Mouse (Mus musculus): ENCODE measurements at regions not wholly inside any gene's neighbourhood (a gene's known extent, or its start where the extent isn't known, plus 50 kb on each side); places are given as distances from the start of the nearest gene placed in this dataset.
A peak's percentile ranks its signal among the peaks of the same experiment; 100 is the strongest.

DNA sequence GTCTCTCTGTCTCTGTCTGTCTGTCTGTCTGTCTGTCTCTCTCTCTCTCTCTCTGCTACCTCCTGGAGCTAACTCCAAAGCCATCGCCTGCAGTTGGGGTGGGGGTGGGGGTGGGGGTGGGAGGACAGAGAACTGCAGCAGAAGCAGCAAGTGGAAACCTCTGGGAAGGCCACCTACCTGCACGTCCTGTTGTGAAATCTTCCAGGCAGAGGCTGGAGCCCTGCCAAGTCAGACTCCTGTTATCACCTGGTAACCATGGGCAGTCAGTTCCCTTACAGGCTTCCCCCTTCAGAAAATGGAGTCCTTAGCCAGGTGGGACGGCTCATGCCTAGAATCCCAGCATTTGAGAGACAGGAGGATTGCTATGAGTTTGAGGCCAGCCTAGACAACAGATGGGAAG lies 361.8 kb downstream of the Bcor start:
- no peak for DNase-seq (ENCODE audit: low spot score)

DNA sequence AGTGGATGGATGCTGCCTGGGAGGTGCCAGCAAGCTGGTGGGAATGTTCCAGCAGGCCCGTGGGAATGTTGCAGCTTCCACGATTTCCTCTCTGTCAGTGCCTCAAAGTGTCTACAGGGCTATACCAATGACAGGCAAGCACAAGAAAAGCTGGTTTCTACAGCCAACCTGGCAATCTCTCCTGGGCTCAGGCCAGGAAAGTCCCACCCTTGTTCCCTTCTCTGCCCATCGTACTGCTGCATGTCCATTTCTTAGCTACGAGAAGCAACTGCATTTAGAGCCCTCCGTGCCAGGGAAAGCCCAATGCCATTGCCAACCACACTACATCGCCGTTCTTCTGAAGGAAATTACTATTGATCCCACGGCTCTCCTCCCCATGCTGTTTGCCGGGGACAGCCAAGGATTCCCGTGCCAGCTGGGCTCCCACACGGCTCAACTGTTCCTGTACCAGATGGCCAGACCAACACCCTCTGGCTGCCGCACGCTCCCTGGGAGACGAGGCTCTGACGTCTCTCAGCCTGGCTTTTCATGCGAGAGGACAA lies 359.7 kb downstream of the Bcor start:
- no peak for DNase-seq (ENCODE audit: low spot score)

DNA sequence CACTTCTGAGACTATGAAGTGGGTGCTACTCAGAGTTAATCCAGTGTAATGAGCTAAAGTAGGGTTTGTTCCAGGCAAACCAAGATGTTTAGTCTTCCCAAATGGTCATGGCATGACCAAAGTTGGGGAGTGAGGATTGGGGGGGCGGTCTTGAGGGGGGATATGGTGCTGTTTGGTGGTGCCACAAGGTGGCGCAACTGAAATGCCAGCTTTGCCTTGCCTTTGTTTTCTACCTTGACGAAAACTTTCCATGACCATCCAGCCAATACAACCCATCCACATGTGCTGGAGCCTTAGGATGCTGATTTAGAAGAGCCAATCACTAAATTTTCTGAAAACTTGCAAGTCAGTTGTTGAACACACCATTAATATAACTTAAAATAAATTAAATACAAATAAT lies 358.9 kb downstream of the Bcor start:
- DNase-seq (ENCODE audit: low spot score): no peak

DNA sequence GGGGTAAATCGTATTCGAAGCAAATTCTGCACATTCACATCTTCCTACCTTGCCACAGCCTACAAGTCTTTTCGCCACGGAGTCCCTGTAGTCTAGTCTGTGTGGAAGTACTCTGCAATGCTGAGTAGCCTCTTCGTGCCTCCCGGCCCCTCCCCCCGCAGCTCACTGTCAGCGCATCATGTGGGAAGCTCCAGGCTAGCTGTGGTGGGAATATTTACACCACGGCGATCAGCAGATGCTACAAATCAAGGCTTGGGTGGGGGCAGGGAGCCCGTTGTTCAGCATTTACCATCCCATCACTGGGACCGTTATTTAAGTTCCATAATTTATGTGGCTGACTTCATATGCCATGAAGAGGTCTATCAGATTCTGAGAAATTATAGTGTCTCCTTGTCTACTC lies 358.5 kb downstream of the Bcor start:
- no peak for DNase-seq (ENCODE audit: low spot score)

DNA sequence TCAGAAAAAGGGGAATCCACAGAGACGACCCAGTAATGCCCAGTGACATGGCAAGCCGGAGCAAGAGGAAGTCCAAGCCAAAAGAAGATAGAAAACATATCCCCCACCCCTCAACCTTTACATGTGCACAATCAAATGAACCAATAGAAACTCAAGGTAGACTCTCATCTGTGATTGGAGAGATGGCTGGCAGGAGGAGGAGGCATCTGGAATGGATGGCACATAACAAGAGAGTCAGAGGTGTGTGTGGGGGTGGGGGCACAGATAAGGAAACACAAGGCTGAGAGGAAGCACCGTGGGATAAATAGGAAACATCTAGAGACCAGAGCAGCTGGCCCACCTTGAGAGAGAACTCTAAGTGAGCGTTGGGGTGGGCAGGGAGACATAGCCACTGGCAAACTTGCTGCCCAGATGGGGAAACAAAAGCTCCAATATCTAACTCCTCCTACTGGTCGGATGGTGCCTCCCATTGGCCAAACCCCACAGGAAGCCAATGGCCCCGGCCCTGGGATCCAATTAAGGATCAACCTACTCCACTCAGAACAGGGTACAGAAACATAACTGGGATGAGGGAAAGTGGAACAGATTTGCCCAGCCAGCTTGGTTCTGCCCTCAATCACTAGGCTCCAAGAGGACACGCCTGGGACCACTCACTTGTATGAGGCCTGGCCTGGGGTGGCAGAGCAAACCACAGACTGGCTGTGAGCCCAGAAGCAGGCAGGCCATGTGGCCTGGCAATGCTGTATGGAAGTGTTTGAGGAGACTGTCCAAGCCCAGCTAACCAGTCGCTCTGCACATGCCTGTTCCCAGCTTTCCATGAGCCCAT lies 357.9 kb downstream of the Bcor start:
- no peak for DNase-seq (ENCODE audit: low spot score)

DNA sequence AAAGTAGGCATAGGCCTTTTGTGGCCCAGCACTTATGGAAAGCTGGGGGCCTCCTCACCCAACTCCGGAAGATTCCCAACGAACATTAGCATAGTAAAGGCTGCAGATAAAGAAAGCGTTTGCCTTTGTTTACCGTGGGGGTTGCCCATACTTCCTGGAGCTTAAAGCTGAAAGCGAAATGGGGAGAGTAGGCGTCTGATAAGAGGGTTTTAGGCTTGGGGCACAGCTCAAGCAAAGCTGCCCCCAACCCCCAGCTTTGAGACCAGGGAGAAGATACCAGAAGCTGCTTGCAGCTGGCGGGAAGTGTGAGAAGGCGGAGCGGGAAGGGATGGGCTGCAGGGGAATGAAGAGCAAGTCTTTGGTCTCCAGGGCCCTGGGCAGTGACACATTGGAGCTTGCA lies 356.9 kb downstream of the Bcor start:
- DNase-seq (ENCODE audit: low spot score): no peak

DNA sequence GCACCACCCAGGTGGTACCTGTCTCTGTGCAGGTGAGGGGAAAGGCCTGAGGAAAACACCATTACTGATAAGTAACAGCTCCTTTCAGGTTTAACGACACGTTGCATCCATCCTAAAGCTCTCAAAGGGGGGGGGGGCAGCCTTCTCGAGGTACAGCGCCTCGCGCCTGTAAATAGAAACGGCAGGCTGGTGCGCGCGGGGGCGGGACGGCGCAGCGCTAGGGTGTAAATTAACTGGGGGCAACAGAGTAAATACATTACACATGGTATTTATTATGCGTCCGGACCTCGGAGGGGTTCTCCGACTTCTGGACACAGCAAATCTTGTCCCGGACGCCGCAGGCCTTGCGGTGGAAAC lies 353.3 kb downstream of the Bcor start:
- DNase-seq (ENCODE audit: low spot score): no peak

DNA sequence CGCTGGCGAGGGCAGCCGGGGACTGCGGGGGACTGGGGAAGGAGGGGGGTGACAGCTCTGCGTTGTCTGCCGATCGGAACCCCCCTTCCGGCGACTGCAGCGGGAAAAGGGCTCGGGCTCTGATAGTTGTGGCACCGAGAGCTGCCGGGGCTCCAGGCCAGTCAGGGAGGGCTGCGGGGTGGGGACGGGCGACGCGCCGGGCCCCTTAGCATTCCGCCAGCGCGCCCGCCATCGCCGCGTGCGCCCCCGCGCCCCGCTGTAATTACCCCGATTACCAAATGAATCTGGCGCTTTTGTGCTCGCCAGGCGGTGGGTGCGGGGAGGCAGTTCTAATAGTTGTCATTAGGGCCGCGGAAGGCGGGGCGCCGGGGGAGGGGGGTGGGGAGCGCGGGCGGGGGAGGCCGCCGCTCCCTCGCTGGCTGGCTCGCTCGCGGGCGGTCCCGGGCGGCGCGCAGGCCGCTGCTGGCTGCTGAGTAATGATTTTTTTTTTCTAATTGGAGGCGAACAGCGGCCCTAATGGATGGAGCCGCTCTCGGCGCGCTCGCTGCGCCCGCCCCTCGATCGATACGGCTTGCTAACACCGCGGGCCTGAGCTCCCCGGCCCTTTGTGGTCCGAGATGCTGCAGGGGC lies 352.8 kb downstream of the Bcor start:
- DNase-seq (ENCODE audit: low spot score): peak; percentile 45

DNA sequence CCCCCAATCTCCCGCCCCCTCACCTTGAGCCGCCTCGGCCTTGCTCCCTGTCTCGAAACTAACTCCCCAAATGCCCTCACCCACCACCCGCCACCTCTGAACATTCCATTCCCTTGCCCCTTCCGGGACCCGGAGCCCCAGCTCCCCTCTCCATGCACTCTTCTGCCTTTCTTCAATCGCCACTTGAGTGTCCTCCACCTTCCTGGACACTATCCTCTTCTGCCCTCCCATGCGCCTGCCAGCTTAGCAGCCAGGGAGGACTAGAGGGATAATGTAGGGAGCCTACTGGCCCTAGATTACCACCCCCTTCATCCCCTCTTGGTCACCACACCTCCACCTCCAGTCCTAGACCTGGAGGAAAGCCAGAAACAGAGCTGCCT lies 352.3 kb downstream of the Bcor start:
- no peak for DNase-seq (ENCODE audit: low spot score)

DNA sequence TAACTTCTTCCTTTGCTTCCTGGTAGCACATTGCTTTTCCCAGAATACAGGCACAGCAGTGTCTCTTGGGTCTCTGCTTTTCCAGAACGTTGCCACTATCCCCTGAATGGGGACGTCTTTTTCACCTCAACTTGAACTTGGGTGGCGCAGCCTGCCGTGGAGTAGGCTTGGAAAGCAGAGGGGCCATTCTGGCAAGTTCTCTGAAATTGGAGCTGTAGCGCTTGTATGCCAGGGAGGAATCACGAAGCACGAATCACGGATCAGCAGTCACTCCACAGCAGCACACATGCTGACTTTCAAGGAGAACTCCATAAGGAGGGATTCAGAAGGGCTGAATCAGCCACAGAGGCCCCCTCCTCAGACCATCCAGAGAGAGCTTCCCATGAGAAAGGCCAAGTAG lies 351.2 kb downstream of the Bcor start:
- DNase-seq (ENCODE audit: low spot score): no peak

DNA sequence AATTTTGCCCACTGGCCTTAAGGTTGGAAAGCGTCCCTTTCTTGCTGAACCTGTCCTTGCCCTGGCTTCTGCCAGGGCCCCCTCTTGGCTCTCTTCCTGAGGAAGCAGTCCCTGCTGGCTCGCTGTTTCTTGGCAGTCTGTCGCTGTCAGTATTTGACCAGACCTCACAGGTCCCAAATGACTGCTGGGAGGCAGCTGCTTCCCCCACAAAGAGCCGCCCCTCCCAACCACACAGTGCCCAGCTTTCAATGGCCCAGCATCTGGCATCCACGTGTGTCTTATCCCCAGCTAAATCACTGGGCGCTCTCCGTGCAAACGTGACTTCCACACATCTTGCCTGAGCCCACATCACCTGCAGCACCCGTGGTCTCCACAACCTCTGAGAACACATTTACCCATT lies 345.3 kb downstream of the Bcor start:
- peak; percentile 41 for DNase-seq (ENCODE audit: low spot score)

DNA sequence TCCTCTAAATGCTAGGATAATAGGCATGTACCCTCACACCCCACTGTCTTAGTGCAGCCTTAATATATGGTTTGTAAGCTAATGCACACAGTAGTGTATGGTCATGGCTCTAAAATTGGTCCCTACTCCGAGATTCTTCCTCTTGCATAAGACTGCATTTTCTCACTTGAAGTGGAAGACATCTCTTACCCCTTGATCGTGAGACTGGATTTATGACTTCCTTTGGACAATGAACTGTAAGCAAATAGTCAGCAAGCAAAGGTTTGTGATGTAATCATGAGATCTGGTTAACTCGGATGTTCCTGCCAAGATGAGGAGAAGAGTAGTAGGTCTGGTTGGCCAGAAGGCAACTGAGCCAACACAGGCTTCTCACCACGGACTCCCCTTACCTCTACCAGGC lies 344.3 kb downstream of the Bcor start:
- no peak for DNase-seq (ENCODE audit: low spot score)

DNA sequence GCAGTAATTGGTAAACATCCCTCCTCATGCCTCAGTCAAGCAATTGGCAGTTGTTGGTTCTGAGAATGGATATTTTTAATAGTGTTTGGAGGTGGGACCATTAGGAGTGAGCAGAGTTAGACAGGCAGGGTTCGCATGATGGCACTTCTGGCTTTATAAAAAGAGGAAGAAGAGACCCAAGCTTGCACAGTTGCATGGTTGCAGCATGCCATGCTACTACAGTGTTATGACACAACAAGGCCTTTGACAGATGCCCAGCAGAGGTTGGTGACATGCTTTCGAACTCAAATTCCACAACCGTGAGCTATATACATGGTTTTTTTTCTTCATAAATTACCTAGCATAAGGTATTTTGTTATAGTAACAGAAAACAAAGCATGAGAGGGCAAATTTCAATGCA lies 341.5 kb downstream of the Bcor start:
- no peak for DNase-seq (ENCODE audit: low spot score)

DNA sequence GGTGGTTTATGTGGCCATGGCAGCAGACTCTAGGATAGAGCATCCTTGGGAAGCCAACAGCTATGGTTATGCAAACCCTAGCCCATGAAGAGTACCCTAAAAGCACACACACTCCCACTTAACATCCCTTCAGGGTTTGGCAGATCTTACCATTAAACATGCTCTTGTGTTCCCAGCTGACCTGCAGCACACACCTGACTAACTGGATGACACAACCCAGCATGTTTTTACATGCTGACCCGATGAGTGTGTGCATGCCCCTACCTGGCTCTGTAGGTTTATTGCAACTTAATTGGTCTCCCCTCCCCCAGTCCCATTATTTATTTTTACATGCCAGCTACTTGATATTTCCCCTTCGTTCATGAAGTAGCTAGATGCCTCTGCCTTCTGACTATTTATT lies 339.0 kb downstream of the Bcor start:
- no peak for DNase-seq (ENCODE audit: low spot score)

DNA sequence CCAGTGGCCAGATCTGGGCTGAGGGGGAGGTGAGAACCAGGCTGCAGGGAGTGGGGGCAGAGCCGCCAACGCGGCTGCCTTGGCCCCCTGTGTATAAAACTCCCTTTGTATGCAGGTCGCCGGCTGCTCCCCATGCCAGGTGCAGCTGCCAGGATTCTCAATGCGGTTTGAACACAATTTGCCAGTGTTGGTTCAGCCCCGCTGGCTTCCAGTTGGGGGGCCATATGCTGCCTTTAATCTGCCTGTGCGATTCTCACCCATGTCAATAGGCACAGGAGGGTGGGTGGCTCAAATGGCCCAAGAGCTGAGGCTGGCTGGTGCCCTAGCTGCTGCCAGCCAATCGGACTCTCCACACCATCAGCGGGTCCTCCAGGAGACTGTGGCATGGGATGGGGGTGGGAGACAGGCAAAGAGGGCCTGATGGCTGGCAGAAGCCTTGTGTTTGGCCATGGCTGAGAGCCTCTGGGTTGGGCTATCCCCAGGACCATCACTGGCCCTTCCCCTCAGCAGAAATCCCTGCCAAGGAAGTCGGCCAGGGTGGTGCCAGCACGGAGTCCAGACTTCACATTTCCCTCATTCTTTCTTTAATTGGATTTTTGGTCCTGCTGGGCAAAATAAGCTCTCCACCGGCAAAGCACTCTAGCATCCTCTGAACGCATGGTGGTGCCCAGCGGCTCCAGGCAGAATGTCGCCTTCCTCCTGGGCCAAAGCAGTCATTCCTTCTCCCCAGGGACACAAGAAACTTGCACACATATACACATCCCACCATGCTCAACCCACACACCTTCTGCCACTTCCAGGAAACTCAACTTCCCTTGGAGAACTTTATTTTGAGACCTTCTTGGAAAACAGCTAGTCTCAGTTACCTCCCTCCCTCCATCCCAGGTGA lies 338.0 kb downstream of the Bcor start:
- DNase-seq (ENCODE audit: low spot score): no peak

DNA sequence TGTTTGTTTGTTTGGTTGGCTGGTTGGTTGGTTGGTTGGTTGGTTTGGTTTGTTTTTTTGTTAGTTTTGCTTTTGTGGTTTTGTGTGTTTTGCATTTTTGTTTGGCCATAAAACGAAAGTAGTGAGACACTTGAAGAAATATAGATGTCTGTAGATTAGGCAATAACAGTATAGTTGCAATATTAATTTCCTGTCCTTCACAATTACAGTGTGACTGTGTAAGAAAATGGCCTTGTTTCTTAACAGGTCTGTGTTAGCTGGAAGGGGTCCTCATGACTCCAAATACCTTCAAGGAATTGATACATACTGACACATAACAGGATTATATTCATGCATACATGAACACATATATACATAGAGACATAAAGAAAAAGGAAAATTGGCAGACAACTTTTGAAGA lies 334.2 kb downstream of the Bcor start:
- DNase-seq (ENCODE audit: low spot score): no peak

DNA sequence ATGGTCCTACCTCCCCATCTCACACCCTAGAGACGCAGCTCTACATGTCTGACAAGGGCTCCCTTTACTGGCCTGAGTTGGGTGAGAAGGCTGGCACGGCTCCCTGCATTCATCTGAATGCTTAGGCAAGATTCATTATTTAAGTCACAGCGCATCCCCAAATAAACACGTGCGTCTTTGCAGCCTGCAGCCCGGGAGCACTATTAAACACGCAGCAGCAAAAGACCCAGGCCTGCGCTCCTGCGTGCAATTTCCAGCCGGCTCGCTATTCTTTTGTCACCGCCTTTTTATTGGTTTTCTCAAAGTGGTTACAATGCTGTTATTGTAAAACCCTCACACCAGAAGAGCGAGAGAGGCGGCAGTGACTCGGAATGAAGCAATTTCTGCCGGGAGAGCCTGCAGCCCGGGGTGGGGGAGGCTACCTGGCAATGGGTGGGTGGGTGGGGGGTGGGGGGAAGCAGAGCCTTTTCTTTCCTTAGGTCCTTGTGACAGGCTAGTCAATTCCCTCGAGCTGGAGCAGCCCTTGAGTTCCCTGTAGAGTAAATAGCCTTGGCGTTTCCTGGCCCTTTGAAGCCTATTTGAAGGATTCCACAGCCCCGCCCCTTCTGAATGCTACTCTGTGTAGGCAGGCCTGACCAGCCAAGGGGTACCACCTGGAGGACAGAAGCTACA lies 333.3 kb downstream of the Bcor start:
- peak; percentile 64 for DNase-seq (ENCODE audit: low spot score)

DNA sequence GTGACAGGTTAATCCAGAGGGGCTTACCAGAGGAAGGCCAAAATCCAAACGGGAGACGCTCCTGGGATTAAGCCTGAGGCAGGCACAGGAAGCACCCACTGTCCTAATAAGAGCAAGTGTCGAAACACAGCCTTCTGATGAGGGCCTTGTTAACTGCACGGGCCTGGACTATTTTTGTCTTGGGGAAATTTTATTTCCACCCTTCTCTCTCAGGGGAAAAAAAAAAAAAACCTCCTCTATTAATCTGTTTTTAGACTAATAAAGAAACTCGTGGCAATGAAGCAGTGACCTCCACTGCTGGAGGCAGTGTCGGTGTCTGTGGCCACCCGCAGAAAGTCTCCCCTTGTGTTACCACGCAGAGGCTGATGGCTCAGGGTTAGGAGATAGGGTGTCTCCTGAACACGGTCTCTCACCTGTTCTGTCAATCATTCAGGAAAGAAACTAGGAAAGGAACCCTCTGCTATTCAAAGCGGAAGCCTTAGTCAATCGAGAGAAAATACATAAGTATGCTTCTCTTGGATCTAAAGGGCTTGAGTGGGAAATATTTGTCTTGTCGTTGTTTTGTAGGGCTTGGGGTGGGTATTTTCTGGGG lies 330.6 kb downstream of the Bcor start:
- DNase-seq (ENCODE audit: low spot score): no peak

DNA sequence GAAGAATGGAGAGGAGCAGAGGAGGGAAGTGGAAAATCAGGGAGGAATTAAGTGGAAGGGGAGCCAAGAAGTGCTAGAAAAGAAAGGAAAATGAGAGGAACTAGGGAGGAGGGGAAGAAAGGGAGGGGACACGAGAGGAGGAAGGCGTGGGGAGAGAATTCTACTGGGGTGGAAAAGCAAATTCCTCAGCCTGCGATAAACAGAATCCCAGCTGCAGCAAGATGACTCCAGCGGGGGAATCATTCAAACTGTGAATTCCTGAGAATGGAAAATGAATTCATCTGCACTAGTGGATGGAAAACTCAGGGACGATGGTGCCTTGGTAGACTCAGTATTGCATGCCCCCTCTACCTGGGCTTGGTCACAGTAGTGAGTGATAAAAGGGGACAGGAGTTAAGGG lies 322.6 kb downstream of the Bcor start:
- DNase-seq (ENCODE audit: low spot score): no peak

DNA sequence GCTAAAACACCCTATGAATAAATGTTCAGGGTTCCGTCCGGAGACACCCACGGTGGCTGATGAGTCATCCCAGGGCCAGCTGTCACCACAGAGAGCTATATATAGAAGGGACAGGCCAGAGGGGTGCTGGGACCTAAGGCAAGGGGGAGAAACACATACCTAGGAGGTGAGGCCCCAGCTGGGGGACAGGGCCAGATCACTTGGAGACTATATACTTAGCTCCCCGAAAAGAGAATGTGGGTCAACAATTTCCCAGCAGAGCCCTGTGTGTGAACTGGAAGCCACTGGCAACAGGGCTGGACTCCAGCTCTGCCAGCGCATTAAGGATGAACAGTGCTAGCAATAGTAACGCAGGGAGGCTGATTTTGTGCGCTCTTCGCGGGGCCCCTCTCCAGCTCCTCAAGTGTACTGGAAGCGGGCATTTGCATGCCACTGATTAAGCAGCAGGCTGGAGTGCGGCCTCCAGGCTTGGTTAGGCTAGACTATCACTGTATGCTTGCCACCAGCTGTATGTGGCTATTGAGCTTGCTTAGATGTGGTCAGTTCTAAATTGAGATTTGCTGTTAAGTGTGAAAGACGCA lies 320.4 kb downstream of the Bcor start:
- DNase-seq (ENCODE audit: low spot score): no peak

DNA sequence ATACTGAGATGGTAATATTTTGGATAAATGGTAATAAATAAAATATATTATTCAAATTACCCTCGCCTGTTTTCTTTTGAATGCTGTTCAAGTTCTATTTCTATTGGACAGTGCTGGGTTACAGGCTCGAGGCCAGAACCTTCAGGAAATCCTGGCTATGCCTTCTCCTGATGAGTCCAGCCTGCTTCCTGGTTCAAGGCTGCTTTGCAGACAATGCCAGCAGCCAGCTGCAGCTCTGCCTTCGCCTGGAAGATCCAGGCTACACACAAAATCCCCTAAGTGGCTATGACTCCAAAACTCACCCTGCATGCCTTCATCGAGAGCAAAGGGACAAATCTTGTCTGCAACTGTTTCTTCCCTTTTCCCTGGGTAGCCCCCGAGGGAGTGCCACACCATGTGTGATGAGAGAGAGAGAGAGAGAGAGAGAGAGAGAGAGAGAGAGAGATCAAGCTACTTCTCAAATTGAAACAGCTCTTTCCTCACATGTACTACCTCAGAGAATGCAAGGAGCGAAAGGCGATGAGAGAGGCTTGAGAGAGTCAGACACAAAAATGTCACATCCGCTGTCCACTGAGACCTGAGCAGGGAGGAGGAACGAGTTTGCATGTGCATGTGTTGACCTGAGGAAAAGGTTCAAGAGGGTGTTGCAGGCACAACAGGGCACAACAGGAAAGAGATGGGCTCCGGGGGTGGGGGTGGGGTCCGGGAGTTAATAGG lies 319.7 kb downstream of the Bcor start:
- DNase-seq (ENCODE audit: low spot score): no peak
